Mouse (Mus musculus) heart, postnatal 0 days (tissue): Measurements from ENCODE around the gene Prm1.

Source experiments
- CTCF ChIP-seq: IDR thresholded peaks from 2 replicates; pipeline ENCODE4 v1.5.1; 2016; ENCODE audit warnings: antibody characterized with exemption, control low read depth, low read depth
- EP300 ChIP-seq: IDR thresholded peaks from 2 replicates; pipeline ENCODE4 v1.6.1; 2016; ENCODE audit warnings: antibody characterized with exemption, low read depth

GRCm38 (mm10) chr16:10788866-10789265 lies 16.8 kb downstream of the Prm1 start:
- TF ChIP-seq CTCF (no peak), EP300 (no peak)
